Mouse (Mus musculus) stomach, embryonic 14.5 days (tissue): ENCODE results near the gene Accs. TPM values are rescaled to one million over a fixed set of nuclear protein-coding genes. Genes with fewer than 3 reads are reported as not detected.

Source experiments
- ATAC-seq: fragments of 200-750 bp; cut with Nextera tagmentation; 2 replicates; pipeline ENCODE4 v1.8.0; 2017; ENCODE audit warnings: low read depth, moderate TSS enrichment; ENCODE audit not compliant: insufficient number of reproducible peaks, insufficient read depth, low FRiP score
- H3K27ac ChIP-seq: fragments of 300-500 bp; sonication (generic); 2 replicates; pipeline ENCODE4 v1.5.1; 2014; ENCODE audit warnings: mild to moderate bottlenecking, low read length, moderate library complexity, mixed read lengths
- H3K27me3 ChIP-seq: fragments of 300-500 bp; sonication (generic); 2 replicates; pipeline ENCODE4 v1.6.1; 2014; ENCODE audit warnings: low read length, control low read depth, mixed read lengths; ENCODE audit not compliant: control insufficient read depth, insufficient read depth
- H3K36me3 ChIP-seq: fragments of 300-500 bp; sonication (generic); 2 replicates; pipeline ENCODE4 v1.6.1; 2014; ENCODE audit warnings: mild to moderate bottlenecking, control low read depth, low read length, moderate library complexity, mixed read lengths; ENCODE audit not compliant: control insufficient read depth, insufficient read depth
- H3K4me1 ChIP-seq: fragments of 300-500 bp; sonication (generic); 2 replicates; pipeline ENCODE4 v1.6.1; 2014; ENCODE audit warnings: low read length, control low read depth, mixed read lengths; ENCODE audit not compliant: control insufficient read depth, insufficient read depth
- H3K4me2 ChIP-seq: fragments of 300-500 bp; sonication (generic); replicated peaks from 2 replicates; pipeline ENCODE4 v1.6.1; 2014; ENCODE audit warnings: low read depth, low read length, control low read depth
- H3K4me3 ChIP-seq: fragments of 300-500 bp; sonication (generic); 2 replicates; pipeline ENCODE4 v1.5.1; 2014; ENCODE audit warnings: low read depth, low read length, control low read depth
- H3K9ac ChIP-seq: fragments of 300-500 bp; sonication (generic); replicated peaks from 2 replicates; pipeline ENCODE4 v1.6.1; 2014; ENCODE audit warnings: low read depth, mild to moderate bottlenecking, control low read depth, low read length, moderate library complexity, mixed read lengths
- H3K9me3 ChIP-seq: fragments of 300-500 bp; sonication (generic); 2 replicates; pipeline ENCODE4 v1.6.1; 2016; ENCODE audit warnings: low read depth, low read length, control low read depth; ENCODE audit not compliant: control insufficient read depth
- WGBS: fragments of 180-500 bp; shearing (Covaris S2); extraction: QIAGEN DNeasy Blood & Tissue Kit; methylation state at CpG from one replicate; pipeline ENCODE4 v1.1.7; 2014; 5-methylcytosine and 5-hydroxymethylcytosine counted together
- polyA plus RNA-seq: library from polyadenylated mRNA; unstranded; fragments of >200 nt; fragmentation: Nextera tagmentation; extraction: Ambion mirVana; gene quantifications from 2 replicates; pipeline ENCODE4 v1.2.1, GENCODE M21; 2014

Accs gene
- polyA plus RNA-seq, 1 experiment from 2014 or later = 11.3 TPM

DNA sequence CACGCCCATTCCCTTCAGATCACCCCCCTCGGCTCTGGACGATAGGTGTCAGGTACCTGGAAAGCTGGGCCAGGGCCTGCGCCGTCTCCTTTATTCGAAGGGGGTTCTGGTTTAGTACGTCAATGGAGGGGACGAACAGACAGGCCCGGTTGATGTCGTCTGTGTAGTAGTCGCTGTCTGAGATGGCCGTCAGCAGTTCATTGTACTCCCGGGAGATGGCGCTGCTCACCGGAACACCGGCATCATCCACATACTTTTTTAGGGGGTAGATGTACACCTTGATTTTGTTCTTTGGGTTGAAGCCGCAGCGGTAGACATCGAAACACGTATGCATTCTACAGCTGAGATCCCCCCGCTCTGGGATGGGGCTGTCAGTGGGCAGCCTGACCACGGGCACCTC is 36.4 kb downstream of the Accs start:
- Histone ChIP-seq H3K27me3 (no peaks in the 10 kb centered on the region), H3K27ac (no peak overlapping the region), H3K4me2 (no peak overlapping the region), H3K9me3 (no peaks in the 10 kb centered on the region), H3K9ac (no peak overlapping the region), H3K4me1 (no peaks in the 10 kb centered on the region), H3K36me3 (peaks cover 28% of the 10 kb centered on the region), H3K4me3 (no peak overlapping the region)
- 93% methylated on average over 22 of the region's 22 CpGs for WGBS
- ATAC-seq = no peak

DNA sequence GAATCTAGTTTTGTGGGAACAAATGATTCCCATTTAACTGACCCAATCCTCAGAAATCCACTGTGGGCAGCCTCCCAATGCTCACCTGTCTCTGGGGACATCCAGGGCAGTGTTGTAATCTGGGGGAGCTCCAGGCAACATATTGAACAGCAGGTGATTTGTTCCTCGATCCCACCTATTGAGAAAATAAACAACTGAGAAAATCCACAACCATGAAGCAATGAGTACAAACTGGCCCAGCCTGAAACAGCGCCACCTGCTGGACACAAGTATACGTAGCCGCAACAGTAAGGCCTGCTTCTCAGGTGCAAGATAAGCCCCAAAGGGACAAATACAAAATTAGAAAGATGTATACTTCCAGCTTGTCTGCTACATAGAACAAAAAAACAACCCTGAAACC is 37.9 kb downstream of the Accs start:
- H3K4me2 ChIP-seq = no peak overlapping the region
- no peaks in the 10 kb centered on the region for H3K4me1 ChIP-seq
- H3K27ac ChIP-seq = no peak overlapping the region
- no peak overlapping the region for H3K4me3 ChIP-seq
- WGBS = 37% methylated on average over 4 of the region's 4 CpGs
- no peaks in the 10 kb centered on the region for H3K9me3 ChIP-seq
- H3K36me3 ChIP-seq = peaks cover 40% of the 10 kb centered on the region
- ATAC-seq = no peak
- no peak overlapping the region for H3K9ac ChIP-seq
- no peaks in the 10 kb centered on the region for H3K27me3 ChIP-seq

DNA sequence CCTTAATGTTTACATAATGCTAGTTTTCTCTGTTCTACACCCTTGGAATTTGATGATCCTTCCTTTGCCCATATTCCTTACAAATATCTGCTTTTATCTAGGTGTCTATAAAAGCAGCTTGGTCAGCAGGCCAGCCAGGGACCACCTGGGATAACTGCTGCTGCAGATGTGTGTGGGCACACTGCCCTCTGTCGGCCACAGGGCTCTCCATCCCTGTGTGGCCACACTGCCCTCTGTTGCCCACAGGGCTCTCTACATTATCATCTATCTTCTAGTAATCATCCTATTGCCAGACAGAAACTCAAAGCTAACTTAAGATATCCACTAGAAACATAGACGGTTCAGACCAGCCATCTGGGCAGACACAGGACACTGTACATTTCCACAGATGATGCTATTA is 39.8 kb downstream of the Accs start:
- no peaks in the 10 kb centered on the region for H3K9me3 ChIP-seq
- H3K4me1 ChIP-seq = no peaks in the 10 kb centered on the region
- peaks cover 40% of the 10 kb centered on the region for H3K36me3 ChIP-seq
- no peak overlapping the region for H3K27ac ChIP-seq
- no peak for ATAC-seq
- WGBS = 12% methylated on average over 2 of the region's 2 CpGs
- no peak overlapping the region for H3K4me2 ChIP-seq
- H3K27me3 ChIP-seq = no peaks in the 10 kb centered on the region
- no peak overlapping the region for H3K9ac ChIP-seq
- H3K4me3 ChIP-seq = no peak overlapping the region

DNA sequence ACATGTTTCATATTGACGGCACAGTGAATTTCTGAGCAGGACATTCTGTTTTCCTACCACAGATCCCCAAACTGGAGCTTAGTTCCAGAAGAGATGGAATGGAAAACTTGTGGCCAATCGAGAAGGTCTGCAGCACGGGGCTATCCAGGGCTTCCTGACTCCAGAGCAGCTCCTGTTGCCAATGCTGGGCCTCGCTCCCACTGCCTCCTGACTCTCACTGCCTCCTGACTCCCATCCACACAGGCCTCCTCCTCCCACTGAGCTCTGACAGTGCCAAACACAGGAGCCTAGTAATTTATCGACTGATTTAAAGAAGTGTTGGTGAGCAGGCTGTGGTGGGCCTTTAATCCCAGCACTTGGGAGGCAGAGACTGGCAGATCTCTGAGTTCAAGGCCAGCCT is 41.7 kb downstream of the Accs start:
- H3K36me3 ChIP-seq = peaks cover 37% of the 10 kb centered on the region
- H3K27ac ChIP-seq = no peak overlapping the region
- no peaks in the 10 kb centered on the region for H3K9me3 ChIP-seq
- H3K4me3 ChIP-seq = no peak overlapping the region
- no peak overlapping the region for H3K4me2 ChIP-seq
- no peaks in the 10 kb centered on the region for H3K4me1 ChIP-seq
- H3K27me3 ChIP-seq = no peaks in the 10 kb centered on the region
- ATAC-seq = no peak
- H3K9ac ChIP-seq = no peak overlapping the region
- whole genome bisulfite sequencing = 86% methylated on average over 5 of the region's 5 CpGs

DNA sequence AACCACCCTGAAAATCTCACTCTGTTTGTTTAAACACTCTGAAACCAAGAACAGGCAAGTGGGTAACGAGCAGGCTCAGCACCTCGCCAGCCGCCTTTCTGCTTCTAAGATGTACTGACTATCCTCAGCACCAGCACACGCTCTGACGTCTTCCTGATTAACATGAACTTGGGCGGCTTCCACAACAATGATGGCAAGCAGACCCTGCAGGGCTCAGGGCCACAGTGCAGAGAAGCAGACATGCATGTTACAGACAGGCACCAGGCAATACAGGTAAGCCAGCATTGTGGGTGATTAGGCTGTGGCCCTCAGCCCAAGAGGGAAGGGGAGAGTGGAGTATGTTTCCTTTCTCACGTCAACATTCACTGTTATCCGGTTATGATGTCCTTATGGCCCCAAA is 42.3 kb downstream of the Accs start:
- H3K4me3 ChIP-seq = no peak overlapping the region
- no peaks in the 10 kb centered on the region for H3K27me3 ChIP-seq
- no peak overlapping the region for H3K4me2 ChIP-seq
- H3K9me3 ChIP-seq = no peaks in the 10 kb centered on the region
- no peaks in the 10 kb centered on the region for H3K4me1 ChIP-seq
- H3K9ac ChIP-seq = no peak overlapping the region
- ATAC-seq = no peak
- no peak overlapping the region for H3K27ac ChIP-seq
- peaks cover 33% of the 10 kb centered on the region for H3K36me3 ChIP-seq
- 81% methylated on average over 8 of the region's 8 CpGs for WGBS

DNA sequence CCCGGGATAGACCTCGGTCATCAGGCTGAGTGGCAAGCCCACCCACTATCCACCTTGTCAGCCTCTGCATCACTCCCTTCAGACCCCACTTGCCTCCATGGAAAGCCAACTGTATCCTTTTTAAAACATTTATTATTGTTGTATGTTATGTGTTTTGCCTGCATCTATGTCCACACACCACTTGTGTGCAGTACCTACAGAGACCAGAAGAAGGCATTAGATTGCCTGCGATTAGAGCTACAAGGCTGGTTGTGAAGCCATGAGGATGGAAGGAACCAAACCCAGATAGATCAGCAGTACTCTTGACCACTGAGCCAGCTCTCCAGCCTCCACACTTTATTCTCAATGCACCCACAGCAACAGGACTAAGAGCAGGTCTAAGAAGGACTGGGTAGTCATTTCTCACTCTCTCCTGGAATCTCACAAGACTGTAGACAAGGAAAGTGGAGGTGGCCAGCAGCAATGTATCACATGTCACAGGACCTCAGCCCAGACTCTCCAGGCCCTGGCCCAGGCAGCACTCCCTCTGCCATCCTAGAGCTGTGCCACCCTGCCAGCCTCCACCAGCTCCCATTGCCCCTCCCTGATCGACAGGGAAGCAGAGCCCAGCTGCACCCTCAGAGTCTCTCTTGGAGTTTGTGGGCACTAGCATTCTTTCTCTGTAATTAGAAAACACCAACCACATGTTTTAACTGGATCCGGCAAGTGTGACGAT is 43.1 kb downstream of the Accs start:
- H3K27me3 ChIP-seq = no peaks in the 10 kb centered on the region
- H3K9me3 ChIP-seq = no peaks in the 10 kb centered on the region
- no peak overlapping the region for H3K27ac ChIP-seq
- no peak for ATAC-seq
- WGBS = 94% methylated on average over 6 of the region's 6 CpGs
- H3K9ac ChIP-seq = no peak overlapping the region
- no peaks in the 10 kb centered on the region for H3K4me1 ChIP-seq
- H3K36me3 ChIP-seq = peaks cover 33% of the 10 kb centered on the region
- no peak overlapping the region for H3K4me2 ChIP-seq
- no peak overlapping the region for H3K4me3 ChIP-seq

DNA sequence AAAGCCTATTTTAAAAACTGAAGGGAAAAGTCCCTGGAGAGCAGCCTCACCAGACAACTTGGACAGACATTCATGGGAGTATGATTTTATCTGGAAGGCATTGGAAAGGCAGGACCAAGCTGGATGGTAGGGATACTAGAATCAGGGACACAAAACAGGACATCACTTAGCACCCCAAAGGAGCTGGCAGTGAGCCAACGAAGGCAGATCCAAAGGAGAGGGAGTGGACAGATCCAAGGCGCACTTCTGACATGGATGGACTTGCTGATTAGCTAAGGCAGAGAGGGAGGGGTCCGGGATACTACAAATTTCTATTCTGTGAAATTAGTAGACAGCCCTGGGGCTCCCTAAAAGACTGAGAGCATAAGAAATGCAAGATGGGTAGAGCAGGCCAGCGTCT is 44.2 kb downstream of the Accs start:
- peaks cover 30% of the 10 kb centered on the region for H3K36me3 ChIP-seq
- no peak overlapping the region for H3K4me2 ChIP-seq
- H3K4me1 ChIP-seq = no peaks in the 10 kb centered on the region
- no peaks in the 10 kb centered on the region for H3K9me3 ChIP-seq
- WGBS = 84% methylated on average over 4 of the region's 4 CpGs
- ATAC-seq = no peak
- H3K27me3 ChIP-seq = no peaks in the 10 kb centered on the region
- H3K4me3 ChIP-seq = no peak overlapping the region
- H3K27ac ChIP-seq = no peak overlapping the region
- no peak overlapping the region for H3K9ac ChIP-seq

DNA sequence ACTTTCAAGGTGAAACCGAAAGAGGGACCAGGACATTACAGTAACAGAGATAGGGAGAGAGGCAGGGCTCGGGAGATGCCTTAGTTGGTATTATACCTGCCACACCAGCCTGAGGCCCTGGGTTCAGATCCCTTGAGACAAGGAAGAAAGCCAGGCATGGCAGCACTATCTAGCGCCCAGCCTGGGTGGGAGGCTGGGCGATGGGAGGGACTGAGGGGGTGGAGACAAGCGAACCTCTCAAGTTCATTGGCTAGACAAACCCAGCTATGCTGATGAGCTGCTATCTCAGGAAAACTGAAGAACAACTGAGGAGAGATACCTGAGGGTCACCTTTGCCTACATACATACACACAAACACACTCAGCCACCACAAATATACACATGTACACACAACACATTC is 44.7 kb downstream of the Accs start:
- no peak overlapping the region for H3K9ac ChIP-seq
- 76% methylated on average over 5 of the region's 5 CpGs for WGBS

DNA sequence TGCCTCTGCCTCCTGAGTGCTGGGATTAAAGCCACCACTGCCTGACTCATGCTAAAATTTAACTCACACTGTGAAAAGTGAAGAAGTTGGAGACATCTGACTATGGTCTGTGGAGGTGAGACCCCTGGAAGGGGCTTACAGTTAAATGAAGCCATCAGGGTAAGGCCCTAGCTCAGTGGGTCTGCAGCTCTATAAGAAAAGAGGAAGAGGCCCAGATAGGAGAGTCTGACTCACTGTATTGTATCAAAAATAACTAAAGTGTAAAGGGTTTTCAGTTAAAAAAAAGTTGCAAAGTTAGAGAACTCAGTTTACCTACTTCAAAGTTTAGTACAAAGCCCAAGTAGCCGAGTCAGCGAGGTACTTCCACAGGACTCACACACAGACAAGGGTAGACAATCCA is 46.8 kb downstream of the Accs start:
- Histone ChIP-seq H3K4me2 (no peak overlapping the region), H3K36me3 (peaks cover 25% of the 10 kb centered on the region), H3K9ac (no peak overlapping the region), H3K27me3 (no peaks in the 10 kb centered on the region), H3K27ac (no peak overlapping the region), H3K9me3 (no peaks in the 10 kb centered on the region), H3K4me1 (no peaks in the 10 kb centered on the region), H3K4me3 (no peak overlapping the region)
- no peak for ATAC-seq
- WGBS = 96% methylated on average over 2 of the region's 2 CpGs

More for the DNA sequence above, 44.7 kb downstream of the Accs start:
- Histone ChIP-seq H3K27me3 (no peaks in the 10 kb centered on the region), H3K4me1 (no peaks in the 10 kb centered on the region), H3K4me2 (no peak overlapping the region), H3K9me3 (no peaks in the 10 kb centered on the region), H3K27ac (no peak overlapping the region), H3K36me3 (peaks cover 30% of the 10 kb centered on the region), H3K4me3 (no peak overlapping the region)
- ATAC-seq = no peak
